Mouse (Mus musculus): ENCODE measurements at regions not wholly inside any gene's neighbourhood (a gene's known extent, or its start where the extent isn't known, plus 50 kb on each side); places are given as distances from the start of the nearest gene placed in this dataset.

DNA sequence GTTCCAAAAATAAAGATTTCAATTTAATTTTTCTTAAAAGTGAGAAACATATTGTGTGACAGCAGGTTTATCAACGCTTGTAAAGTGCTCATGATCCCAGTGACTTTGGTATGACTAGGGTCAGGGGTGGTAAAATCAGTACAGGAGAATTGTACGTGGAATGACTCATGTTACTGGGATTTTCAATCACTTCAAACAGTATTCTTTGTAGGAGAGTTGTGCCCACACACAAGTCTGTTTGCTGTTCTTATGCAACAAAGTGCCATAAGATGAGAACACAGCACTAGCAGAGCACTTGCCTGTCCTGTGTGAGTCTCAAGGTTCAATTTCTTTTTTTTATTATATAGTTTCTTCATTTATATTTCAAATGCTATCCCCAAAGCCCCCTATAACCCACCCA, 166.5 kb downstream of the Smarca1 start:
- no peak for DNase-seq (ENCODE audit: low spot score)

DNA sequence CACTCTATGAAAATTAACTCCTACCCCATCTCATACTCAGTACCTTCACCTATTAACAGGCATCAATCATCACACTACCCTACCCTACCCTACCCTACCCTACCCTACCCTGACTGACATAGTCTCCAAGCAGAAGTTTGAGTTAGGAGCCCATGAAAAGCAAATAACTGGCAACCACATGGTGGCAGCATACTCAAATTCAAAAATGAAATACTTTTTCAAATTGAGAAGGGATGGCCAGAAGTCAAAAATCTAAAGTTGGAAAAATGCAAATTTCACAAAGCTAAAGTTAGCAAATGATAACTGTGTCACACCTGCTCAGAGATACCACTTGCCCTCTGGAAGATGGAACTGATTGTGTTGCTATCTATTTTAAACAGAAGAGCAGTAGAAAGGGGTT, 189.7 kb downstream of the Smarca1 start:
- DNase-seq (ENCODE audit: low spot score): peak; percentile 40

DNA sequence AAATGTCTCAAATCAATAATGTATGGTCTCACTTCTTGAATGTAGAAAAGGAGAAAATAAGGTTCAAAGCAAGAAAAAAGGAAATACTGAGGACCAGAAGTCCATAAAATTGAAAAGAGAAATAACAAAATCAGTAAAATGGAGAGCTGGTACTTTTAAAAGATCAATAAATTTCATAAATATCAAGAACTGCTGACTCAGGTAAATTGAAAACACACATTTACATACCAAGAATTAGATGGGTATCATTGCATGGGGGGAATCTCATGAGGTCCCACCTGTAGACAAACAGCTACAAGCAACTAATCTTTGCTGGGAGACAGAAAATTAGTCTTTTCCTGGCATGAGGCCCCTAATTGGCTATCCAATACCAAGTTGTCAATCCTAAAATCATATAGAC, 224.0 kb downstream of the Smarca1 start:
- no peak for DNase-seq (ENCODE audit: low spot score)

DNA sequence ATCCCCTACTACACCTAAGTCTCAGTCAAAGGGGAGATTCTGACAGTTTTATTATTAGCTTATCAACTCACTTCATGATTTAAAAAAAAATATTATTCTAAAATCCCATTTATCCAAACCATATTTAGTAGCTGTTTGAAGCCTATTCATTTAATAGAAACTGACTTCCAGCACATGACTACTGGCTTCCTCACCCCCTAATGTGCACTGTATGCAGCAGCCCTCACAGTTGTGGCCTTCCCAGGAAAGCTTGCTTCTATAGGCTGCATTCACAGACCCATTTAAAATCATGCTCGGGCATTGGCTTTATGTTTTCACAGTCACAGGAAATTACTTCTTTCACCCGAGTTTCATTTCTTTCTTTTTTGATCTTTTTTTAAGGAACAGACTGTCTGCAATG, 246.3 kb downstream of the Smarca1 start:
- no peak for DNase-seq (ENCODE audit: low spot score)

DNA sequence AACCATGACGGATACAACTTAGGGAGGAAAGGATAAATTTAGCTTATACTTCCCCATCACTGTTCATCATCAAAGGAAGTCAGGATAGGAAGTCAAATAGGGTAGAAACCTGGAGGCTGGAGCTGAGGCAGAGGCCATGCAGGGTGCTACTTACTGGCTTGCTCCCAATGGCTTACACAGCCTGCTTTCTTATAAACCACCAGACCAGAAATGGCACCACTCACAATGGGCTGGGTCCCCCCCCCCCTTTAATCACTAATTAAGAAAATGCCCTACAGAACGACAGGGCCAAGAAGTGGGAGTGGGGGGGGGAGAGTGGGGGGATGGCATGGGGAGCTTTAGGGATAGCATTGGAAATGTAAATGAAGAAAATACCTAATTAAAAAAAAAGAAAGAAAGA, 251.6 kb downstream of the Smarca1 start:
- no peak for DNase-seq (ENCODE audit: low spot score)

DNA sequence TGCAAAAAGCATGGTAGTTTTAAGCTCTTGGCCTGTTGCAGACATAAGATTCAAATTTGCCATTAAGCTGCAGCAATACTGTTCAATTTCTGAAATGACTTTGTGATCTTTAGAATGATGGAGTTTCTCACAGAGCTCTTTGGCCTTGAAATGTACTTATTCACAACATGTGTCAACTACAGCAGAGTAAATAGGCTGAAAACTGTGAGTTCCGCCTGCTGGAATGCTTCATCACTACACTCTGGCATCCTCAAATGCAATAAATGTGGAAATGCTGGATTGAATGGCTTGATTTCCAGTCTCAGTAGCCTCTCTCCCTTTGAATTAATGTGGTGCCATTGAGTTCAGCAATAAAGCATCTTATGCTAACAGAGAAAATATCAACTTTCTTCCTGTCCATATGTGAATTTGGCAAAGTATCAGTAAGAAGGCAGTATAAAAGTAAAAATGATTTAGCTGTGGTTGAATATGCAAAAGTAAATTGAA, 253.9 kb downstream of the Smarca1 start:
- DNase-seq (ENCODE audit: low spot score): no peak

DNA sequence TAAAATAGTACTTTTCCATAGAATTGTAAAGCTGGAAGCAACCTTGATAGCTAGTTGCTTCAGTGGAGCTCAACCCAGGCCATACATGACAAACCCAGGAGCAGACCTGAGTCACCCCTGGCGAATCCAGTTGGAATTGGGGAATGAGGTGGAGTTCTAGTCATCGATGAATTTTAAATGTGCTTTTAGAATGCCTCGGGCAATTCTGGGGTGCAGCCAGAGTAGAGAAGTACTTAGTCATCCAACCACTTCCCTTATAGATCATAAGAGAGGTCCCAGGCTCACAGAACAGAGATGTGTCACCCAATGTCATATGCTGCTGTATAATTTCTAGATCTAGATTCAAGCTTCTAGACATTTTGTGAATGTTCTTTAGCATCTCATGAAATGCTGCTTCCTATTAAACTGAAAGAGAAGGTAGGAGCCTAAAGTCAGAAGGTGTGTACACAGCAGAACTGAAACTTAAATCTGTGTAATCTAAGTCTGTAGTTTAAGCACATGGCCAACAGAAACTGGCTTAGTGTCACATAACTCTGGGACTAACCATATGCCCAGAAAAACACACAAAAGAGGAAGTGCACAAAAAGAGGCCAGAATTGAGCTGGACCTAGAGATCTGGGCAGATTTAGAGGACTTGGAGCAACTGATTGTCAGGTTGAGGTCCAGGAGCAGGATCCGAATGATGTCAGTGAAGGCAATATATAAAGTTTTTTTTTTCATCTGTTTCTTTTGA, 269.7 kb downstream of the Smarca1 start:
- no peak for DNase-seq (ENCODE audit: low spot score)

DNA sequence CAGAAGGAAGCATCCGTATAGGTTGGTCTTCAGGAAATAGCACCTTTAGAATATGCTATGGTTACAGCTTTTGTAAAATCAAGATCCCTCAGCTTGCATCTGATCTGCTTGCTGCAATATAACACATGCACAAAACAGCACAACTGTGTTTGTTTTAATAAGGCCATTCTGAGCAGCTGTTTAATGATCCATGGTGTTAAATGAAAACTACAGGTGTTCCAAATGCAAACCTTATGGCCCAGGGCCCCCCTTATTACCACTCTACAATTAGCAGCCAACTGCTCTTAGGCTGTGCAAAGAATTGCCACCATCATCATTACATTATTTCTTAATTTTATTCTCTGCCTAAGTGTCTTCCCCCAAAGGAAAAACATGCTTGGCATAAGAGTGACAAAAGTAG, 280.4 kb downstream of the Smarca1 start:
- no peak for DNase-seq (ENCODE audit: low spot score)
